Mouse (Mus musculus) limb, embryonic 15.5 days (tissue): ENCODE measurements around the gene Ubxn6. TPM values are rescaled to one million over a fixed set of nuclear protein-coding genes. Genes with fewer than 3 reads are reported as not detected.
"Not testable (repeated sequence)": the region's sequence is repeated elsewhere in the genome, so short reads cannot be mapped to it uniquely, and the experiment has no call there.

ENCODE experiments used
- ATAC-seq: fragments of 200-750 bp; cut with Nextera tagmentation; 2 replicates; pipeline ENCODE4 v1.8.0; 2017; ENCODE audit warnings: low read depth, moderate TSS enrichment; ENCODE audit not compliant: insufficient number of reproducible peaks, low FRiP score, low TSS enrichment
- H3K27ac ChIP-seq: fragments of 300-500 bp; sonication (generic); 2 replicates; pipeline ENCODE4 v1.5.1; 2015; ENCODE audit warnings: moderate library complexity, mild to moderate bottlenecking, inconsistent platforms
- H3K27me3 ChIP-seq: fragments of 300-500 bp; sonication (generic); 2 replicates; pipeline ENCODE4 v1.6.1; 2015; ENCODE audit warnings: inconsistent platforms
- H3K36me3 ChIP-seq: fragments of 300-500 bp; sonication (generic); 2 replicates; pipeline ENCODE4 v1.6.1; 2015; ENCODE audit warnings: inconsistent platforms
- H3K4me1 ChIP-seq: fragments of 300-500 bp; sonication (generic); 2 replicates; pipeline ENCODE4 v1.6.1; 2015; ENCODE audit warnings: inconsistent platforms
- H3K4me2 ChIP-seq: fragments of 300-500 bp; sonication (generic); 2 replicates; pipeline ENCODE4 v1.6.1; 2015; ENCODE audit warnings: mild to moderate bottlenecking, inconsistent platforms
- H3K4me3 ChIP-seq: fragments of 300-500 bp; sonication (generic); 2 replicates; pipeline ENCODE4 v1.5.1; 2015; ENCODE audit warnings: mild to moderate bottlenecking, inconsistent platforms
- H3K9ac ChIP-seq: fragments of 300-500 bp; sonication (generic); 2 replicates; pipeline ENCODE4 v1.6.1; 2015; ENCODE audit warnings: inconsistent platforms
- H3K9me3 ChIP-seq: fragments of 300-500 bp; sonication (generic); 2 replicates; pipeline ENCODE4 v1.6.1; 2016; ENCODE audit warnings: inconsistent platforms
- WGBS: fragments of 180-500 bp; shearing (Covaris S2); methylation state at CpG from one replicate; pipeline ENCODE4 v1.1.7; 2015; 5-methylcytosine and 5-hydroxymethylcytosine counted together
- polyA plus RNA-seq: library from polyadenylated mRNA; unstranded; fragments of >200 nt; fragmentation: Nextera tagmentation; extraction: Ambion mirVana; gene quantifications from 2 replicates; pipeline ENCODE4 v1.2.1, GENCODE M21; 2015

Ubxn6 gene
- polyA plus RNA-seq, 1 experiment from 2014 or later = 42.1 TPM

DNA sequence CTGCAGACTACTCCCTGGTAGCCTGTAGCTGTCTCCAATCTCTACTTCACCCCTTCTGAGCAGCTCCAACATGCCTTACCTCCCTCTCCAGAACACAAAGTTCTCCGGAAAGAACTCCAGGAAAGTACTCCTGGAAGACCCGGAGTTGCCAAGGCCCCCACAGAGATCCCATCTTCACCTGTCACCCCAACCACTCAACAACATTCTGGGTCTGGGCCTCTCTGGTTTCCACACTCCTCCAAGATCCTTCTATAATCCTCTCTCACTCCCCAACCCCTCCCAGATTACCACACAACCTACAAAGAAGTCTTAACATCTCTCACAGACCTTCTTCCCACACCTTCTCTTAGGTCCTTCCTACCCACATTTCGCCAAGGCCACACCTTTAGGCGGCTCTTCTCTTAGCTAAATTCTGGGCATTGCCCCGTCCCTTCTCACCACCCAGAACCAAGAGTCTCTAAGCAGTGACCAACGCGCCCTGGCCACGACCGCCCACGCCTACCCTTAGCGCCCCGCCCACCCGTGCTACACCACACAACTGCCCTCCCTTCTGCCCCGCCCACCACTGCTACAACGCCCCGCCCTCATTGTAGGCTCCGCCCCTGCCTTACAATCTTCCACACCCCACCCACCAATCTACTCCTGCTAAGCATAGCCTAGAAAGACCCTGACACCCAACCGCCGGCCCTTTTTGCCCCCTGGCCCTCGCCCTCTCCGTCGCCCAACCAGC lies 566 bp downstream of the Ubxn6 start:
- Histone ChIP-seq H3K9ac (peak overlapping the region; percentile 67; the same call in 1 of the 2 replicates), H3K27ac (peak overlapping the region; percentile 97), H3K4me1 (peaks cover 16% of the 10 kb centered on the region), H3K4me2 (peak overlapping the region; percentile 69), H3K36me3 (peaks cover 39% of the 10 kb centered on the region), H3K27me3 (no peaks in the 10 kb centered on the region), H3K9me3 (no peaks in the 10 kb centered on the region), H3K4me3 (peak overlapping the region; percentile 83)
- WGBS = 8% methylated on average over 22 of the region's 22 CpGs
- ATAC-seq = peak; percentile 32; the same call in 1 of the 2 replicates

- Histone ChIP-seq H3K9me3 (no peaks in the 10 kb centered on the region), H3K4me1 (peaks cover 16% of the 10 kb centered on the region), H3K27me3 (no peaks in the 10 kb centered on the region), H3K4me2 (no peak overlapping the region), H3K36me3 (peaks cover 60% of the 10 kb centered on the region), H3K9ac (no peak overlapping the region), H3K27ac (no peak overlapping the region), H3K4me3 (no peak overlapping the region)
- WGBS = 94% methylated on average over 5 of the region's 5 CpGs
- no peak for ATAC-seq
Measured at GRCm38 (mm10) chr17:56072243-56072642, 2.6 kb downstream of the Ubxn6 start.

GRCm38 (mm10) chr17:56071126-56071525 lies 3.7 kb downstream of the Ubxn6 start:
- peaks cover 16% of the 10 kb centered on the region for H3K4me1 ChIP-seq
- no peak overlapping the region for H3K4me2 ChIP-seq
- H3K9me3 ChIP-seq = no peaks in the 10 kb centered on the region
- H3K4me3 ChIP-seq = no peak overlapping the region
- H3K36me3 ChIP-seq = peaks cover 71% of the 10 kb centered on the region
- no peaks in the 10 kb centered on the region for H3K27me3 ChIP-seq
- ATAC-seq = no peak
- no peak overlapping the region for H3K9ac ChIP-seq
- H3K27ac ChIP-seq = no peak overlapping the region

- Histone ChIP-seq H3K4me1 (peaks cover 7% of the 10 kb centered on the region), H3K27ac (no peak overlapping the region), H3K27me3 (no peaks in the 10 kb centered on the region), H3K4me2 (no peak overlapping the region), H3K9ac (no peak overlapping the region), H3K4me3 (no peak overlapping the region), H3K9me3 (no peaks in the 10 kb centered on the region), H3K36me3 (peaks cover 91% of the 10 kb centered on the region)
- ATAC-seq = no peak
- 96% methylated on average over 14 of the region's 14 CpGs for WGBS
Measured at GRCm38 (mm10) chr17:56069066-56069465, 5.8 kb downstream of the Ubxn6 start.

GRCm38 (mm10) chr17:56066451-56066850 lies 8.4 kb downstream of the Ubxn6 start:
- Histone ChIP-seq H3K4me2 (no peak overlapping the region), H3K36me3 (peaks cover 99% of the 10 kb centered on the region), H3K4me3 (no peak overlapping the region), H3K9me3 (no peaks in the 10 kb centered on the region), H3K9ac (no peak overlapping the region), H3K27me3 (no peaks in the 10 kb centered on the region), H3K27ac (no peak overlapping the region), H3K4me1 (no peaks in the 10 kb centered on the region)
- no peak for ATAC-seq

GRCm38 (mm10) chr17:56065715-56066114 lies 9.1 kb downstream of the Ubxn6 start:
- WGBS = 82% methylated on average over 6 of the region's 6 CpGs
- not testable (repeated sequence) for H3K4me3 ChIP-seq, H3K9ac ChIP-seq, H3K27ac ChIP-seq, ATAC-seq, H3K27me3 ChIP-seq, H3K4me1 ChIP-seq, H3K4me2 ChIP-seq, H3K9me3 ChIP-seq
- peaks cover 99% of the 10 kb centered on the region for H3K36me3 ChIP-seq

DNA sequence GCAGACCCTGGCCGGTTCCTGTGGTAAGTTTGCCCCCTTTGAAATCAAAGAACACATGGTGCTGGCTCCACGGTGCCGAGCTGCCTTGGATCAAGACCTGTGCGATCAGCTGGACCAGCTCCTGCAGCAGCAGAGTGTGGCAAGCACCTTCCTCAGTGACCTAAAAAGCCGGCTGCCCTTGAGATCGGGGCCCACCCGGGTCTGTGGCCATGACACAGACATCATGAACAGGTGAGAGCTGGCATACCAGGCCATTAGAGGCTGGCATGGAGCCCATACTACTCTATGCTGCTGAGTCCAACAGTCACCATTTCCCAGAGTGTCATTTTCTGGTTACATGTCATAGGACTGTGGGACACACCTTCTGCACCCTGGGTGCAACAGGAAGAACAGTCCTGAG lies 12.7 kb downstream of the Ubxn6 start:
- WGBS = 93% methylated on average over 7 of the region's 7 CpGs
- H3K9me3 ChIP-seq = no peaks in the 10 kb centered on the region
- ATAC-seq = no peak
- H3K36me3 ChIP-seq = peaks cover 99% of the 10 kb centered on the region
- no peak overlapping the region for H3K4me3 ChIP-seq
- no peak overlapping the region for H3K27ac ChIP-seq
- no peaks in the 10 kb centered on the region for H3K4me1 ChIP-seq
- H3K4me2 ChIP-seq = no peak overlapping the region
- no peaks in the 10 kb centered on the region for H3K27me3 ChIP-seq
- H3K9ac ChIP-seq = no peak overlapping the region

DNA sequence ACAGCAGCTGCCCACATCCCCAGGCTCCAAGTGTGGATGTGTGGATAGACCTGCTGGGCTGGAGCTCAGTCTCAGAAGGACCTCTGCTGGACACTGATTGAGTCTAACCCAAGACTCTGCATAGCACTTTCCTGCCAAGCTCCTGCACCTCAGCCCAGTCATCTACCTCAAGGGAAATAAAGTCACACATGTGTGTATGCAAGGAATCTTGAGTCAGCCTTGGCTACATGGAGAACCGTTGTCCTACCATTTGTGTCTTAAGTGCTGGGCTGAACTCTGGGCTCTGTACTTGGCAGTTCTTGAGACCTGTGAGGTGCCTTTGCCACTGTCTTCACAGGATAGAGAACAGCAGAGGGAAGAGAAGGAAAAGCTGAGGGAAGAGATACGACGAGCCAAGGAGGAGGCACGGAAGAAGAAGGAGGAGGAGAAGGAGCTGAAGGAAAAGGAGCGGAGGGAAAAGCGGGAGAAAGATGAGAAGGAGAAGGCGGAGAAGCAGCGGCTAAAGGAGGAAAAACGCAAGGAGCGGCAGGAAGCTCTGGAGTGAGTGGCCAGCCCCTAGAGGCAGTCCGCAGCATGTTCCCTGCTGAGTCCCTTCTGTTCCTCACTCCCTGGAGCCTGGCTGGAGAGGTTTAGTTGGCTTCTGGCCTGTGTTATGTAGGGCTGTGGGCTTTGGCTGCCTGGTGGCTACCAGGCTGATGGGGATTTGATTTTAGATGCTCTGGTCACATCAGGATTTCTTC lies 17.3 kb downstream of the Ubxn6 start:
- Histone ChIP-seq H3K27me3 (no peaks in the 10 kb centered on the region), H3K9me3 (no peaks in the 10 kb centered on the region), H3K4me2 (no peak overlapping the region), H3K9ac (no peak overlapping the region), H3K27ac (no peak overlapping the region), H3K36me3 (peaks cover 66% of the 10 kb centered on the region), H3K4me3 (no peak overlapping the region), H3K4me1 (no peaks in the 10 kb centered on the region)
- WGBS = 89% methylated on average over 11 of the region's 11 CpGs
- ATAC-seq = no peak

GRCm38 (mm10) chr17:56055945-56056678 lies 18.7 kb downstream of the Ubxn6 start:
- WGBS = 78% methylated on average over 4 of the region's 4 CpGs
- Histone ChIP-seq H3K27ac (no peak overlapping the region), H3K4me2 (no peak overlapping the region), H3K4me1 (no peaks in the 10 kb centered on the region), H3K4me3 (no peak overlapping the region), H3K9ac (no peak overlapping the region), H3K36me3 (peaks cover 62% of the 10 kb centered on the region), H3K9me3 (no peaks in the 10 kb centered on the region), H3K27me3 (no peaks in the 10 kb centered on the region)
- ATAC-seq = no peak

DNA sequence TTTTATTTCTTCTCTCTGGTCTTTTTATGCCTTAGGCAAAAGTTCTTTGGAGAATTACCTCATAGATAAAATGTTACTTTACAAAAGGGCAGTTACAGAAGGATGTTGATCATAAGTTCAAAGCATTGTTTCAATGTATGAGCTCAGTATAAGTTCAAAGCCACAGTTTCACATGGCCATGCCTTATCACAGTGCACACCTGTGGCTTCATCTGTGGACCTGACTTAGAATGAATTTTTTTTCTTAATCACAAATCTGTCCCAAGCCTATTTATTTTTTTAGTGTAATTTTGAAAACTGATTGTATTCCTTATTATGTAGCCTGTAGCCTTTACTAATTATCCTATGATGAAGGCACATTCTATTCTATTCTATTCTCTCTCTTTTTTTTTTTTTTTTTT lies 19.9 kb downstream of the Ubxn6 start:
- H3K36me3 ChIP-seq = peaks cover 59% of the 10 kb centered on the region
- H3K4me2 ChIP-seq = no peak overlapping the region
- no peaks in the 10 kb centered on the region for H3K9me3 ChIP-seq

DNA sequence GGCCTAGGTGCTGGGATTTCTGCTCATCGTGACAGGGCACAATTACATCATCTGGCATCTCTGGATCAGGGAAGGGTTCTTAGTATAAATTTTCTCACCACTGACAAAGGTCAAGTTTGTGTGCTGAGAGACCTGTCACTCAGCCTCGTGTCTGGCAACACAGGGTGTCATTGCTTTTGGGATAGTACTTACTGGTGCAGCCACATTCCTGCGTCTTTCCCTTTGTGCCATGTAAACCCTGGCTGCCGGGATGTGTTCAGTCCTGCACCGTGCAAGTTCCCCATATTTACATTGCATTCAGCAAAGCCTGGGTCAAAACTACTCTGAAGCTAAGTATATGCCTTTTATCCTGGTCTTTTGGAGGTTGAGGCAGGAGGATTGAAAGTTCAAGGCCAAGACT lies 23.5 kb downstream of the Ubxn6 start:
- Histone ChIP-seq H3K4me1 (no peaks in the 10 kb centered on the region), H3K9ac (no peak overlapping the region), H3K9me3 (no peaks in the 10 kb centered on the region), H3K4me3 (no peak overlapping the region), H3K36me3 (peaks cover 60% of the 10 kb centered on the region), H3K4me2 (no peak overlapping the region), H3K27me3 (no peaks in the 10 kb centered on the region), H3K27ac (peak overlapping the region; percentile 22; the same call in 1 of the 2 replicates)
- ATAC-seq = no peak
- WGBS = 80% methylated on average over 5 of the region's 5 CpGs

More for the DNA sequence above, 19.9 kb downstream of the Ubxn6 start:
- no peak for ATAC-seq
- no peak overlapping the region for H3K9ac ChIP-seq
- no peaks in the 10 kb centered on the region for H3K27me3 ChIP-seq
- no peak overlapping the region for H3K27ac ChIP-seq
- H3K4me3 ChIP-seq = no peak overlapping the region
- H3K4me1 ChIP-seq = no peaks in the 10 kb centered on the region

GRCm38 (mm10) chr17:56040857-56041163 lies 34.0 kb downstream of the Ubxn6 start:
- no peaks in the 10 kb centered on the region for H3K27me3 ChIP-seq
- H3K4me1 ChIP-seq = peaks cover 19% of the 10 kb centered on the region
- no peaks in the 10 kb centered on the region for H3K9me3 ChIP-seq
- H3K4me3 ChIP-seq = peak overlapping the region; percentile 87
- peak overlapping the region; percentile 74 for H3K4me2 ChIP-seq
- H3K9ac ChIP-seq = peak overlapping the region; percentile 84
- no peak for ATAC-seq
- WGBS = 1% methylated on average over 12 of the region's 12 CpGs
- H3K36me3 ChIP-seq = peaks cover 25% of the 10 kb centered on the region
- H3K27ac ChIP-seq = peak overlapping the region; percentile 88
